Mouse (Mus musculus) bone marrow macrophage, adult 2 months (primary cell): ENCODE data around the gene Asic1. TPM values are rescaled to one million over a fixed set of nuclear protein-coding genes. Genes with fewer than 3 reads are reported as not detected.

Source experiments
- H3K27ac ChIP-seq: 2 replicates; pipeline ENCODE4 v1.5.1; 2012; ENCODE audit warnings: low read depth, low read length; ENCODE audit not compliant: insufficient read depth
- H3K4me1 ChIP-seq: 2 replicates; pipeline ENCODE4 v1.6.1; 2012; ENCODE audit warnings: low read length; ENCODE audit not compliant: control insufficient read depth, insufficient read depth
- H3K4me3 ChIP-seq: 2 replicates; pipeline ENCODE4 v1.5.1; 2012; ENCODE audit warnings: mild to moderate bottlenecking, low read length, moderate library complexity; ENCODE audit not compliant: insufficient read depth
- CTCF ChIP-seq: IDR thresholded peaks from 2 replicates; pipeline ENCODE4 v1.5.1; 2012; ENCODE audit warnings: low read depth, mild to moderate bottlenecking, low read length, moderate library complexity
- POLR2A ChIP-seq: IDR thresholded peaks from 2 replicates; pipeline ENCODE4 v1.6.1; 2012; ENCODE audit warnings: mild to moderate bottlenecking, low read depth, low read length, borderline replicate concordance
- polyA plus RNA-seq: library from polyadenylated mRNA; stranded (reverse); fragments of >200 nt; gene quantifications from 2 replicates; pipeline ENCODE4 v1.2.4, GENCODE M21; 2012; ENCODE audit not compliant: missing spikeins, insufficient read depth, insufficient read length

Gene Asic1
- polyA plus RNA-seq, 1 experiment, result not detected

DNA sequence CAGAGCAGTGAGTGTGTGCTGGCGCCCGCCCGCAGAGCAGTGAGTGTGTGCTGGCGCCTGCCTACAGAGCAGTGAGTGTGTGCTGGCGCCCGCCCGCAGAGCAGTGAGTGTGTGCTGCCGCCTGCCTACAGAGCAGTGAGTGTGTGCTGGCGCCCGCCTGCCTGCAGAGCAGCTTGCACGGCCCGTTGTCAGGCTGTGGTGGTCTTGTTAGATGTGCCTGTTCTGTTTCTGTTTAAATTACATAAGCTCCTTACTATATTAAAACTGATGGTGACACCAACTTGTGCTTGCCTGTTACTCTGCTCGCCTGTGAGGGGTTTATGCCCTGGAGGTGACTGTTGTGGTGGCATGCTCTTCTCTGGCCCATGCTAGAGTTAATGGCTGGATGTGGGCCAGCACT is 38.0 kb downstream of the Asic1 start:
- TF ChIP-seq POLR2A, result no peak
- TF ChIP-seq CTCF, result no peak
- Histone ChIP-seq H3K4me3 (no peak overlapping the region), H3K4me1 (no peaks in the 10 kb centered on the region; the same call in 1 of the 2 replicates), H3K27ac (no peak overlapping the region)

GRCm38 (mm10) chr15:99710221-99711190 is 40.3 kb downstream of the Asic1 start:
- Histone ChIP-seq H3K4me3 (no peak overlapping the region), H3K4me1 (peaks cover 6% of the 10 kb centered on the region), H3K27ac (no peak overlapping the region)
- TF ChIP-seq CTCF (no peak), POLR2A (no peak)

- no peak for TF ChIP-seq POLR2A
- no peak for TF ChIP-seq CTCF
- Histone ChIP-seq H3K27ac (no peak overlapping the region), H3K4me3 (no peak overlapping the region), H3K4me1 (peaks cover 15% of the 10 kb centered on the region)
These were observed 41.3 kb downstream of the Asic1 start for GRCm38 (mm10) chr15:99711491-99711890.

GRCm38 (mm10) chr15:99712666-99713559 is 42.7 kb downstream of the Asic1 start:
- H3K4me1 ChIP-seq, result peaks cover 15% of the 10 kb centered on the region
- H3K27ac ChIP-seq, result no peak overlapping the region
- TF ChIP-seq POLR2A (no peak), CTCF (no peak)
- no peak overlapping the region for H3K4me3 ChIP-seq

DNA sequence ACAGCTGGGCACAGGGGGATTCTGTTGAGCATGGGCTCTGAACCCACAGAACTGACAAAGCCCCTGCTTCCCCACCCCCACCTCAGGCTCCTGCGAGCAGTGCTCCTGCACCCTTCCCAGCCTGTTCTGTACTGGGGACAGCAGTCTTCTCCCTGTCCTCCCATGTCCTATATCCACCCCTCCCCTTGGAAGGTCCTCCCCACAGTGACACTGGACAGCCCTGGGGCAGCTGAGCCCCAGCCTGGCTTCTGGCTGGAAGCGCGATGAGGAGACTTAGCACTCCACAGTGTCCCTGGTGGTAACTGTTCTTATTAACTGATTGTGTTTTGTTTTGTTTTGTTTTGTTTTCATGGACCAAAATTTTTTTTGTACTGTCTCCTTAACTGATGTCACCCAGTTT is 43.4 kb downstream of the Asic1 start:
- TF ChIP-seq POLR2A (no peak), CTCF (no peak)
- Histone ChIP-seq H3K27ac (no peak overlapping the region), H3K4me3 (no peak overlapping the region), H3K4me1 (peaks cover 15% of the 10 kb centered on the region)

DNA sequence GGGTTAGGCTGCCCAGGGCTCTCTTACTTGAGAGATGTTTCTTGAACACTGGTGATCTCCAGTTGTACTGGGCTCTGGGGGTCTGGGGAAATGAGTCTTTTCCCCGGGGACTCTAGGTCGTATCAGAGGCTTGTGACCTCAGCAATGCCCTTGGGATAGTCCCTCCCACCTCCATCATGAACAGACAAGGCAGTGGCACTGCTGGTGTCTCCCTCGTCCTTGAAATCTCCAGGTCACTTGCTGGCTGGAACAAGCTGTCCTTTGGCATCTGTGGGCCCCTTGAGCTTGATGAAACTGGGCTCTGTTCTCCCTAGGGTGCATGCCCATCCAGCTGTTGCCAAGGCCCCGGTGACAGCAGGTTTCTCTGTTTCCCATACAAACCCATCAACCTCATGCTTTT is 44.0 kb downstream of the Asic1 start:
- peaks cover 15% of the 10 kb centered on the region for H3K4me1 ChIP-seq
- no peak overlapping the region for H3K4me3 ChIP-seq
- no peak overlapping the region for H3K27ac ChIP-seq
- TF ChIP-seq POLR2A, result no peak
- no peak for TF ChIP-seq CTCF

- Histone ChIP-seq H3K4me1 (peaks cover 15% of the 10 kb centered on the region), H3K4me3 (no peak overlapping the region), H3K27ac (peak overlapping the region; percentile 82)
- peak; percentile 78 for TF ChIP-seq CTCF
- TF ChIP-seq POLR2A, result no peak
These were observed 44.7 kb downstream of the Asic1 start for GRCm38 (mm10) chr15:99714858-99715257.

DNA sequence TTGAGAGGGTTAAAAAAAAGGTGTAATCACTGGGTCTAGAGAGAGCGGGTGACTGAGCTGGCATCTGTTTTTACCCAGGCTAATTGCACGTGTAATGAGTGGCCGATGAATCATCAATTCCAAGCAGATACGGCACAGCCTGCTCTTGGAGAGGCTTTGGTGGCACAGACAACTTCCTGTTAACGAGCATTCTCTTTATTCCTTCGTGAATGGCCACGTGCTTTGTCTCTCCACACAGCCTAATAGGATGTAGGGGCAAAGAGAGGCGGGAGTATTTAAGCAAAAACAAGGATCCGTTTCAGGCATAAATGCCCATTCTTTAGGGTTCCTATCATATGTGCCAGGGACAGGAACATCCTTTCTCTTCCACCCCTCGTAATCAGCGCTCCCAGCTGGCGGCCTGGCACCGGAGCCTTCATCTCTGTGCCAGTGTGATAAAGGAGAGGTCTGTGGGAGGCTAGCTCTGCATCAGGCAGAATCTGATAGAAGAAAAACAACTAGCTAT is 45.2 kb downstream of the Asic1 start:
- no peak overlapping the region for H3K4me3 ChIP-seq

GRCm38 (mm10) chr15:99715982-99716746 is 46.0 kb downstream of the Asic1 start:
- no peak overlapping the region for H3K4me3 ChIP-seq
- peaks cover 15% of the 10 kb centered on the region for H3K4me1 ChIP-seq
- no peak overlapping the region; the same call in 1 of the 2 replicates for H3K27ac ChIP-seq
- no peak for TF ChIP-seq CTCF
- TF ChIP-seq POLR2A, result no peak

More for the DNA sequence above, 45.2 kb downstream of the Asic1 start:
- Histone ChIP-seq H3K27ac (peak overlapping the region; percentile 82), H3K4me1 (peaks cover 15% of the 10 kb centered on the region)
- TF ChIP-seq CTCF, result no peak
- no peak for TF ChIP-seq POLR2A
